Mouse (Mus musculus) frontal cortex, postnatal 10 days (tissue): Measurements from ENCODE around the gene Pou4f1.
"Not testable (repeated sequence)": the region's sequence is repeated elsewhere in the genome, so short reads cannot be mapped to it uniquely, and the experiment has no call there.

Source experiments
- DNase-seq, 2 experiments: peaks; one replicate each; pipeline ENCODE4 v3.0.0; 2022; ENCODE audit warnings: low spot score in 2 of 2, mixed read lengths in 1 of 2

Gene Pou4f1

DNA sequence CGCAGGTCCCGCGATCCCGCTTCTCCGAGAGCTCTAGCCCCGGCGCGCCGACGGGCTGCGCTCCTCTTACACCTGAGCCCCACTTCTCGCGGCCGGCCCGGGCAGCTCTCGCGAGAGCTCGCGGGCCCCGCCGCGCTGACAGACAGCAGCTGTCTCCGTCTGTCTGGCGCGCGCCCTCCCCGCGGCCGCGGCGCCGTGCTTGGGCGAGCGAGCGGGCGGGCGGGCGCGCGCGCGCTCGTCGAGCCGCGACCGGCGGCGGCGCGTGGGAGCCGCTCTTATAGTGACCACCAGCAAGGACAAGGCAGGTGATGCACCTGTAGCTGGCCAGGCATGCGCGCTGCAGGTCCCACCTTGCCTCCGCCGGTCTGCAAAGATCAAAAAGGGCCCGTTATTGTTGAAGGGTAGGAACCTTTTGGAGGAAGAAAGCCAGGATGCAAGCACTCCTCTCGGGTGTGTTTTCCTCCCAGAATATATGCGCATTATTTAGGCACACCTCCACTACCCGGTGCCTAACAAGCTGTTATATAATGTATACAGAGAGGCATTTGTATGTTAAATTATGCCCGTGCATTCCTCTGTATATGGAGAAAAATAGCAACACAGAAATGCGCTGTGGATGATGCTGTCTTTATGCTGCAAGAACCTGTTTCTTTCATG is at the start of gene Pou4f1:
Pou4f1 (minus strand) TSS at position 34 of the 657 bp plus-strand sequence.
- no peak for DNase-seq

DNA sequence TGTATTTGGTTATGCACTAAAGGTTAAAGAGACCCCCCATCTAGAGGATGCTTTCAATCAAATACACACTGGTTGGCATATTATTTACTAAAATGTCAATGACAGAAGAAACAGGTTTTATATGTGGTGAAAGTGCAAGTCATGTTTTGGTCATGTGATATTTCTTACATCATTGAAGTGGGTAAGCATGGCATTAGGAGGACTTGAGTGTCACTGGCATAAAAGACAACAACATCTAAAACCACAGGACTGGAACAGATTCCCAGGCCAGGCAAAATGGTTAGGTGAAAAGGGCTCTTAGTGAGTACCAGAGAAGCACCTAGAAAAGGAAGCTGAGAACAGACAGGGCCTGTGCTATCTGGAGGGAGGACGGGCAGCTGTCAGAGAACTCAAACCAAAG is 43.9 kb upstream of the Pou4f1 start:
- no peak for DNase-seq

DNA sequence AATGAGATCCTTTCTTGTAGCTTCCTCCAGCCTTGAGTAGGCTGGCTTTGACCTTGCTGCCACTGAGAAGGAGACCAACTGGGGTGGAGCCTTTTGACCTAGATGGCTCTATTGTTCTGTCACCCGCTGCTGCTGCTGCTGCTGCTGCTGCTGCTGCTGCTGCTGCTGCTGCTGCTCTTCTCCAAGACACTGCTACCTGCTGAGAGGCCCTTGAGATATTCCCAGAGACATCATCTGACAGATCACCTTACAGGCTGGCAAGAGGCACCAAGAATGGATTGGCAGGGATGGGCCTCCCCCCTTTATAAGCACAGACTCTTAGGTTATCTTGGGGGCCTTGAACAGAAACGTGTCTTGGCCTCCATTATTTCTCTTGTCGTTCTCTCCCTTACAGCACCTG is 35.0 kb upstream of the Pou4f1 start:
- not testable (repeated sequence) for DNase-seq

DNA sequence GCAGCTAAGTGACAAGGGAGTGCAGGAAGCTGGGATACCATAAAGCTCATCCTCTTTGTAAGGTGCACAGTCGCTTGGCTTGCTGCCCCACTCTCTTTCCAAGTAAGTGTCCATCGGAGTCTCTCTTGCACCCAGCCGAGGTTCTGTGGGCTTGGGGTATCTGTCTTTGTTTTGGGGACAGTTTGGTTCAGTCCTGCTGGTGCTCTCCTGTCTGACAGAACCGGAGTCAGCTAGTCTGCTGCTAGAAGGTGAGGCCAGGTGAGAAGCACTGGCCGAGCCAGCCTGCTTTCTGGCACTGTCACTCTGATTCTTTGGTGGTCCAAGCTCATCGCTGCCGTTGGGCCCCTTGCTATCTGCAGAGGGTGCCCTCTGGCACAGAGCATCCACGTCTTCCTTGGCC is 12.0 kb upstream of the Pou4f1 start:
- DNase-seq = no peak

DNA sequence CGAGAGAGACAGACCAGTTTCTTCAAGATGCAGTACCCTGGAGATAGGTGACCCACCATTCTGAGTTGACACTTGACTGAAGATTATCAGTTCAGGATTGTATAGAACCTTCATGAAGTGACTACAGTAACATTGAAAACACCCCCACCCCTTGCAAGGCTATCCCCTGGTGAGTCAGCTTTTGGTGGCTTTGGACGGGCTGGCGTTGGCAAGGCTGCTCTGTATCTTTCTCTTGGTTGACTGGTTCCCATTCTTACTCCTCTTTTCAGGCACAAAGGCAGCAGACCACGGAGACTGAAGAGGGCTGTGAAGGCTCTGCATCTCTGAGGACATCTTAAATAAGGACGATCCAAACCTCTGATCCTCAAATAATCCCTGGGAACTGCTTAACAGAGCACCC is 10.8 kb upstream of the Pou4f1 start:
- no peak for DNase-seq

DNA sequence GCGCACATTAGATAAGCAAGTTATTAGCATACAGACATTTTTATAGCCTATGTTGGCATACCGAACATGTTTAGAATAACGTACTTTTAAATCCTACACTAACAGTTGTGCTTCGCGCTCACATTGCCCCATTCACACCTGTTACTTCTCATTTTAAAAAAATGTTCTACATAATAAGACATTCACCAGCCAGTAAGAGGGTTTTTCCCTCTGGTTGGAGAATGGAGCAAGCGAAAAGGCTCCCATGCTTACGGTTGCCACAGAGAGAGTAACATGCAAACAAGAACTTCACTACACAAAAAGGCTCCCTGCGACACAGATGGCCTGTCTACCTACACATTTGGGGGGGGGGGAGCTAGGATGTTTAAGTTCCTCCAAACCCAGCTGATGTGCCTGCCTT is 9.8 kb upstream of the Pou4f1 start:
- DNase-seq = no peak

DNA sequence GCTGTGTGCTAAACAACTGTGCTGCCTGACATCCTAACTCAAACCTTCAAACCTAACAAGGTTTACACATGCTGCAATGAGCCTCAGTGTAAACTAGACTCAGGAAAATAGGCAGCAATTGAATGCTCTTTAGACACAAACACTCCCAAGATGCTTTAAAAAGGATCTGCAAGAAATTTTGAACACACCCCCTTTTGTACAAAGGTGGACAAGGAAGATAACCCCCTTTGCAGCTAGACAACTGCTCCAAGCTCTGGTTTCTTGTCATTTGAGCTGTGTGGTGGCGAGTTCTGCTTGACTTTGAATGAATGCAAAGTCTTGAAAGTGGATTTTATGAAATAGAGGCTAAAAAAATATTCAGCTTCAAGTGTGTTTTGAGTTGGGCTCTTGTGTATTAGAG is 7.6 kb upstream of the Pou4f1 start:
- no peak for DNase-seq

DNA sequence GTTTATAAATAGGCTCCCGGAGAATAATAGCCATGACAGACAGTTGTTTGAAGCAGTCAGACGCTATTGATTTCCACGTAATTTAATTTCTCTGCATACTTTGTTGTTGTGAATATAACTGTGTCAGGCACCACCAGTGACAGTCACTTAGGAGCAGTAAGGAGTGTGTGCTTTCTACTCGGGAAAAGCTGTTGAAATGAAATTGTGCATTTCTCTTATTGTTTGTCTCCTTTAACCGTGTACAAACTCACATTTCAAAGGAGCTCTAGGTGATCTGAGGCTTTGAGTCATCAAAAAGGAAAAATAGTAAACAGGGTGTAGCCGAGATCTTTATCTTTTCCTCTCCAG is 798 bp upstream of the Pou4f1 start:
- DNase-seq = no peak

DNA sequence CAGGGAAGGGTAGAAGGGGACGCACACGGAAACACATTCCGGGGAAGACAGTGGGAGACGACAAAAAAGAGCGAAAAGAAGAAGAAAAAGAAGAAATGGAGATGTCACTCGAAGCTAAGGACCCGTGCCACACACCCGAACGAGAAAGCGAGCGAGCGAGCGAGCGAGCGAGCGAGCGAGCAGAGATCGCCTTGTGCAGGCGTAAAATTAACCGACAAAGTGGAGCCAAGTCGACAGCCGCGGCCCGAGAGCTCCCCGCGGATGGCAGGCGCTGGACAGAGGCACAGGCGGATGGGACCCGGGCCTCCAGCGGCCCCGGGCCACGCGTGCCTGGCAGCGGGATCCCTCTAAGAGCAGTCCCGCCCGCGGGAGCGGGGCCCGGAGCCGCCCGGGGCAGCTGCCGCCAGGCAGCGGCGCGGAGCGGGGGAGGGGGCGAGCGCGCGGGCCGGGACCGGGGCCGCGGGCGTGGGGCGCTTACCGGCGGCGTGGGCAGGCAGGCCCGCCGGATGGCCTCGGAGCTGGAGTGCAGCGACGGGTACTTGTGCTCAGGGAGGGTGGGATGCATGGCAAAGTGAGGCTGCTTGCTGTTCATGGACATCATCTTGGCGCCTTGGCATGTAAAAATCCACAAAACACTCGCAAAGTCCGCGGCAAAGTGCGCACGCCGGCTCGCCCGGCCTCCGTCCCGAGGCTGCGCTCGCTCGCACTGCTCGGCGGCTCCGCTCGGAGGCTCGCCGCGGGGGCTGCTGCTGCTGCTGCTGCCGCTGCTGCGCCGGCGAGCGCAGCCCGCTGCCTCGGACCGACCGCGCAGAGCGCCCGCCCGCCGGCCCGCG is 450 bp downstream of the Pou4f1 start:
- DNase-seq = no peak

DNA sequence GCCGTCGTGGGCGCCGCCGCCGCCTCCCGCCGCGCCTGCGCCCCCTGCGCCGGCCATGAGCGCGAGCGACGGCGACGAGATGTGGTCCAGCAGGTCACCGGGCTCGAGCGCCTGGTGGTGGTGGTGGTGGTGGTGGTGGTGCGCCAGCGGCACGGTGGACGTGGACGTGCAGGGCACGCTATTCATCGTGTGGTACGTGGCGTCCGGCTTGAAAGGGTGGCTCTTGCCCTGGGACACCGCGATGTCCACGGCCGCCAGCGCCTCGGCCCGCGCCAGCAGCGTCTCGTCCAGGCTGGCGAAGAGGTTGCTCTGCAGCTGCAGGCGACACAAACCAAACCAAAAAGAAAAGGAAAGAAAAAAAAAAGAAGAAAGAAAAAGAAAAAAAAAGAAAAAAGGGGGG is 1.2 kb downstream of the Pou4f1 start:
- no peak for DNase-seq

DNA sequence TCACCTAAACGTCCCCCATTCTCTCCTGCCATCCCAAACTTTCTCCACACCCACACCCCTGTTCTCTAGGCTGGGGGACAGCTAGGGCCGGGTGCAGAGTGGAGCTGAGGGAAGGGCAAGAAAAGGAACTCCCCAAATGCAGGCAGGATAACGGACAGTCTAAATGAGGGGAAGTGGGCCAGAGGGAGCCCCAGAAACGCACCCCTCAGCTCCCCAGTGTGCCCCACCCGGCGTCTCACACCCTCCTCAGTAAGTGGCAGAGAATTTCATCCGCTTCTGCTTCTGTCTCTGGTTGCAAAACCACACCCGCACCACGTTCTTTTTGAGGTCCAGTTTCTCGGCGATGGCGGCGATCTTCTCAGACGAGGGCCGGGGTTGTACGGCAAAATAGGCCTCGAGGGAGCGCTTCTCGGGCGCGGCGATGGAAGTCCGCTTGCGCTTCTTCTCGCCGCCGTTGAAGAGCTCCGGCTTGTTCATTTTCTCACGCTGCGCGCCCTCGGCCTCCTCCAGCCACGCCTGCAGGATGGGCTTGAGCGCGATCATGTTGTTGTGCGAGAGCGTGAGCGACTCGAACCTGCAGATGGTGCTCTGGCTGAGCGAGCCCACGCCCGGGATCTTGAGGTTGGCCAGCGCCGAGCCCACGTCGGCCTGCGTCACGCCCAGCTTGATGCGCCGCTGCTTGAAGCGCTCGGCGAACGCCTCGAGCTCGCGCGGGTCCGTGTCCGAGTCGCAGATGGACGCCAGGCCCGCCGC is 2.1 kb downstream of the Pou4f1 start:
- DNase-seq = no peak

DNA sequence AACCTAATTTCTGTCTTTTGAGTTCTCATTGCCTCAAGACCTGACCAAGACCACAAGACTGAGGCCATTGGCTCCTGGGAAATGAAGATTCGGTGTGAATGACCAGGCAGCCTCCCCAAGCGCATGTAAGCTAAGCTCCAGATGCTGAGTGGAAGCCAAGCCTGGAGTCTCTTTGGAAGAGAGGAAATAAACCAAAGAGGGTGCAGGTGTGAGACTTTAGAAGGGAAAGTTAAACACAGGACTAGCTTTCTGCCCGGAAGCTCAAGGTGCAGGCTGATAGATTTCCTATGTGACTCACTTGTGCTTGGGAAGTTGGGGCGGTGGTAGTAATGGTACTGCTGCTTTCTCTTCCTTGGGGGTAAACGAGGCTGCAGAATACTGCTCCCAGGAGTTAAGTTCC is 3.0 kb downstream of the Pou4f1 start:
- DNase-seq = no peak

DNA sequence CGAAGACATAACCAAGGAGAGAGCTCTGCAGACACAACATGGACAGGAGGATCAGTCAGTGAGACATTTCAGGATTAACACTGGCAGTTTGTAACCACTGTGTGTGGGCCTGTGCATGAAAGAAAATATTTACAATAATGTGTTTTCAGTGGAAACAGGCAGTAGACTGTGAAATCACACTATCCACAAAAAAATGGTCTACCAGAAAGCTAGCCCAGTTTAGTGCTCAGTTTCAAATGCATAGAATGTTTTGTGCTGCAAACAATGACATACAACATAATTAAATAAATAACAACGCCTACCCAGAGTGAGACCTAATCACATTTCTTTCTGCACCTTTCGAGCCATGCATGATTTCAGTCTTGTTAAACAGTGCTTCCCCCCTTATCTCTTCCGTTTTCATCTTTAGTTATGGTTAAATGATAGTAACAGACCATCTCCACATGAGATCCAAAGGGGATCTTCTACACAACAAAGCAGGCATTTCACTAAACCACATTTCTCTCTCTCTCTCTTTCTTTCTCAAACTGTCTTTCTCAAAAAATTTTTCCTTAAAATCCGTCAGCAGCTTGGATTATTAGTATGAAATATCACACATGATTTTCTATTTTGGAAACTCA is 4.1 kb downstream of the Pou4f1 start:
- no peak for DNase-seq

DNA sequence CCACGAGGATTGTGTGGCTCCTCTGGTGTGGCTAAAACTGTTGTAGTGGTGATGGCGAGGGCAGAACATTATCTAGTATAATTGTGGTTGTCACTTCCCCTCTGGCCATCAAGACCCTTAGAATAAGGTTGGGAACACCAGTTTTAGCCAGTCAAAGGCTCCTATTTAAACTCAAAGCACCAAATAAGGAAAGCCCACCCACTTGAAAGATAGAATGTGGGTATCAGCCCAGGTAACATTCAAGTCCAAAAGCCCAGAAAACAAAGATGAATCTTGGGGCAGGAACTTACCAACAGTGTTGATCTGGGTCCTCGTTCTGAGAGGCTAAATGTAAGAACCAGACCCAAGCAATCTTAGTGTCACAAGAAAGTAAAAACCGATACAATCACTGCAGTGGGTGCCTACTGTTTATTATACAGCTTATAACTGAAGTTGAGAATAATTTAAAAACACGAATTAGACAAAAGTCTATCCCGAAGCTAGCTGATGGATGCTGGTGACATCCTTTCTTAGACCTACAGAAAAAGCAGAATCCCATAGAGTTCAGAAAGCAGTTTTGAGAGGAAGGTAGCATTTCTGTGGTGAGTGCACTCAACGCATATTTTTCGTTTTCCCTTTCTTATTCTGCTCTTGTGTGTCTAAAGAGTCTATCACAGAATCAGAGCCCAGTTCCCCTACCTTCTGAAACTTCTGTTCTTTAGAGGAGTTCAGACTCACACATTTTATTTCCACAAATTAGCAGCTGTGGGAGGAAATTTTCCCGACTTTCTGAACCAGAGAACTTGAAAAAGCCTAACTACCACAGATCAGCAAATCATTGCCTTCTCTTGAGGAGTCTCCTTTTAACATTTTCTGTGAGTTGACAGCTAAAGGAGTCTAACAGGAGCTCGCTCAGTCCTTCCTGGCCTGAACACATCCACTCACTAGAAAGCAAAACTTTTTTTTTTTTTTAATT is 6.2 kb downstream of the Pou4f1 start:
- DNase-seq = no peak

DNA sequence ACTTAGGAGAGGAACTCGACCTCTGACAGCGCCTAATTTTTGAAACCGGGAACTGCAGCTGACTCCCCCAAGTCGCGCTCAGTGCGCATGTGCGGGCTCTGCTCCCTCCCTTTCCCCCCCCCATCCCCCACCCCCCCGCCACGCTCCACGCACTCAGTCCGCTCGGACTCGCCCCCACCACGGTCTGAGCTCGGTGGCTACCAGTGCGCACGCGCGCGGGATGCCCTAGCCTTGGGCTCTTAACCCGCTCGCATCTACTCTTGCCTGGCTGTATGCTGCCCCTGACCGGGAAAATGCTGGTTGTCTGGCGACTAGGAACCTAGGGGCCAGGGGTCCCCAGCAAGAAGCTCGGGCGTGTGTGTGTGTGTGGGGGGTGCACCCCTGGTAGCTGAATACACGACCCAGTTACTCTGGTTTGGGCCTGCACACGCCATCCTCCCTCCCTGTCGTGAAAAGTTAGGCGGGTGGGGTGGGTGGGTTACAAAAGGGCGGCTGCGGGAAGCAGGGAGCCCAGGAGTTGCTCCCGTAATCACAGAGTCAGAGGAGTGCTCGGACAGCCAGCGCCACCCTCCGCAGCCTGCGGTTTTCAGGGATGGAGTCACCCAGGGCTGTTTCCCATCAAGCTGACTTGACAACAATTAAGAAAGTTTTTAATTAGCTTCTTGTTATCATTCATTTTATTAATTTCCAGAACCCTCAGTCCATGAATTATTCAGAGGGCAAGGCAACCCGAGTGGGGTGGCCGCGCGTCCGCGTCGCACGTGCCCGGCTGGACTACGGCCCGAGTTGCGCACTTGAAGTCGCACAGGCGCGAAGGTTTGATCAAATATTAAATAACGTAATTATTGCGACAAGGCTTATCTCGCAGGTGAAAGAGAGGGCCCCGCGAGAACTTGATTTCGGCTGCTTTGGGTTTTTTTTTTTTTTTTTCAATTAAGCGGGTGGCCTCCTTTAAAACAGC is 7.2 kb downstream of the Pou4f1 start:
- no peak for DNase-seq

DNA sequence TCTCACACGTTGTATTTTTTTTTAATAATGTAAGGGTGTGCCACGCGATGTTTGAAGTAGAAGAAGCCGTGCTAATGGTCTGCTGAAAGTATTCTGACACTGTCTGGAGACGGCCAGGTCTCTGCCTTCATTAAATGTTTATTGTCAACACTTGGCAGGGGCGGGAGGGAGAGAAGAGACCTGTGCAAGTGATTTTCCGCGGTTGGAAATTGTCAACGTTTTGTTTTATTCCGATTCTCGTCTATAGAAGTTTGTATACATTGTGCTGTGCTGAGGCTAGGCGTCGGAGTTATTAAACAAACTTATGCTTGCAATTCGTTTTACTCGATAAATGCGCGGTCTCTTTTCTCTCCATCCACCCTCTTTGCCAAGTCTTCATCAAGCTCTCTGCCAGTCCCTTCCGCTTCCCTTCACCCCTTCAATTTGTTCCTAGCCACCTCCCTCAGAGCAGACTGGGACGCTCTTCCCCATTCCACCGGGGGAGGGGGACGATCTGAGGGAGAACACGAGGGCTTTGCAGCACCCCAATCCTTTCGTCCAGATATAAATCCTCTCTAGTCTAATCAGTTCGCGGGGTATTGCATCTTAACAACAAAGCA is 8.2 kb downstream of the Pou4f1 start:
- no peak for DNase-seq

DNA sequence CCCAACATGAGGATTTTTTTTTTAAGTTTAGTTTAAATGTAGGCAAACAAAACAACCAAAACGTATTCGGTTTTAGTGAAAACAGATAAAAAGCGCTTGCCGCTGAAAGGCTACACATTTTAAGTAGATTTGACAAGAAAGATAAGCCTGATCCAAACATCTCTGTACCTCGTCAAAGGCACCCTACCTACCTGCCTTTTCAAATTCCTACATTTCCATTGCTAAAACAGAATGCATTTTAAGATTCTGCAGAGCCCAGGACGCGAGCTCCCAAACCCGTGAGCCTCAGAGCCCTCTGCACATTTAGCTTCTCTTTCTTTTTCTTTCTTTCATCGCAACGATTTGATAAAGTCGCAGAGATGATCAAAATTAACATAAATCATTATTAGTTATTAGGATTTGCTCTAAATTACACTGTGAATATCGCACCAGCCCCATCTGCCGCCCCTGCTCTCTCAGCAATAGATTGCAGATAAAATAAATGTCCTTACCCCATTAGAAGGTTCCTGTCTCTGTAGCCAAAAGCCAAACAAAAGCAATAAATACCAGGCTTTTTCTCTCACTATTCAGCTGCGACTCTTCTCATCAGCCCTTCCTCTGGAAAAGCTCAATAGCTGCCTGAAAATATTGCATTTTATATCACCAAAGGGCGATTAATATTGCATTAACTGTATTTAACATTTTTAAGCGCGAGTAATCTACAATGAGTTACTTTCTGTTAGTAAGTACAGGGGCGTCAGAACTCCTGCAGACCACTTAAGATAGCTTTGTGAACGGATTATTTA is 8.9 kb downstream of the Pou4f1 start:
- no peak for DNase-seq

DNA sequence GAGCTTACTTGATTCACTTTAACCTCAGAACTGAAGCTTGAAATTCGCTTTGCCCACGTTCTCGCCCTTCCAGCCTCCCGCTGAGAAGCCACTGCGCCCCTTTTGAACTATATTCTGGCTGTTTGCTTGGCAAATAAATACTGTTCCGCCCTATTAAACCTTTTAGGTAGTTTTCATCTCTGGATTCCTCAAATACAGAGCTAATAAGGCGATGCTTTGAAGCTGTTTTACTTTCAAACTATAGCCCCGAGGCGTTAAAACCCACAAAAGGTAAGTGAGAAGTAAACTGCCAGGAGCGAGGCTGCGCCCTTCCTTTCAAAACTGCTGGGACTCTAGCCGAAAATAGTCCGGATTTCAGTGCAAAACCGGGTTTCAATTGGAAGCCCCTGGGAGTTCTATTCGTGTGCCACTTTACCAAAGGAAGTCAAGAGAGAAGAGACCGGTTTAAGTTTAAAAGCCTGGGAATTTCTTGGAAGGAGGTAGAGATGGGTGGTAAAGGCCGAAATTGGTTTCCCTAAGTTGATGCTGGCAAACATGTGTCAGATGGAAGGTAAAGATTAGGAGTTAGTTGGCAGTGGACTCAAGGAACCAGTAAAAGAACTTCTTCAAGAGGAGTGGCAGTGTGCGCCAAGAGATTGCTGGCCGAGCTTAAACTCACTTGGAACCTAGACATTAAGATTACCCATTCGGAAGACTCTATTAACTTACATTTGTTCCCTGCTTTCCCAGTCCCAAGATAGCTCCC is 9.7 kb downstream of the Pou4f1 start:
- DNase-seq = no peak
